Mouse (Mus musculus) G1E (cell line): ENCODE results near the gene Arhgap24.

Experiments
- CTCF ChIP-seq: IDR thresholded peaks from 2 replicates; pipeline ENCODE4 v1.5.1; 2012; ENCODE audit warnings: low read depth, low read length, inconsistent platforms, mixed read lengths
- GATA1 ChIP-seq: IDR thresholded peaks from 2 replicates; pipeline ENCODE4 v1.6.1; 2012; ENCODE audit warnings: borderline replicate concordance, low read length, inconsistent platforms, mixed read lengths
- POLR2AphosphoS5 ChIP-seq: IDR thresholded peaks from 2 replicates; pipeline ENCODE4 v1.6.1; 2012; ENCODE audit warnings: low read depth, low read length, inconsistent platforms; ENCODE audit not compliant: insufficient replicate concordance

DNA sequence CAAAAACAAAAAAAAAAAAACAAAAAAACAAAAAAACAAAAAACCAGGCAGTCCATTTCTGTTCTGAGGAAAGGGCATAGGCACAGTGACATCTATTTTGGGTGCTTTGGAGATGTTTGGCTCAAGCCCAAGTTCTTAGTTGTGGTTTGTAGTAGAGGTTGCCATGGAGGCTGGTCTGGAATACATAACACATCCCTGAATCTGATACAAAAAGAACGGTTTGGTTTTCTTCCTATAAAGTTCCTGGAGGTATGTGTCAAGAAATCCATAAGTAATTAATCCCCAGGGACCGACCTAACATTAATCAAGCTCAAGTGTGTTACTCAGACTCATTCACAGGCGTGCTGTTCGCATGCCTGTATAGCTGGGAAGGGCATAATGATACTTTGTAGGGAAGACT, 245.8 kb downstream of the Arhgap24 start:
- TF ChIP-seq CTCF (no peak), POLR2AphosphoS5 (no peak), GATA1 (no peak)
